Mouse (Mus musculus) neural tube, postnatal 0 days (tissue): Measurements from ENCODE around the gene Vwa3a. TPM values are rescaled to one million over a fixed set of nuclear protein-coding genes. Genes with fewer than 3 reads are reported as not detected.

Experiments used
- polyA plus RNA-seq: library from polyadenylated mRNA; unstranded; fragments of >200 nt; fragmentation: Nextera tagmentation; extraction: Ambion mirVana; gene quantifications from 2 replicates; pipeline ENCODE4 v1.2.1, GENCODE M21; 2015

The Vwa3a gene
- 0.98 and 1.6 TPM in 2 replicates for polyA plus RNA-seq

GRCm38 (mm10) chr7:120739018-120739417, at the start of gene Vwa3a:
Gene Vwa3a, plus strand, starts transcription at chr7:120739318.

GRCm38 (mm10) chr7:120811834-120812415, 72.8 kb downstream of the Vwa3a start, which contains the start of gene Gm5737:
Gene Gm5737, plus strand, starts transcription at chr7:120812365.

GRCm38 (mm10) chr7:120842345-120843036, 103.4 kb downstream of the Vwa3a start, which contains the start of gene Eef2k:
Gene Eef2k, plus strand, starts transcription at chr7:120842831.

Other genes with a start within 250 kb of the Vwa3a start
- 256 and 268 TPM in 2 replicates for gene Uqcrc2, start 104.1 kb upstream of the Vwa3a start, polyA plus RNA-seq
- 0.44 and 0.55 TPM in 2 replicates for gene Pdzd9, start 69.0 kb upstream of the Vwa3a start, polyA plus RNA-seq
- gene Mosmo, start 61.7 kb upstream of the Vwa3a start, polyA plus RNA-seq = 13.4 and 14.5 TPM in 2 replicates
- gene Gm5737, start 73.0 kb downstream of the Vwa3a start, polyA plus RNA-seq = 0.18 and 0.31 TPM in 2 replicates
- 25.6 and 26.8 TPM in 2 replicates for gene Eef2k, start 103.5 kb downstream of the Vwa3a start, polyA plus RNA-seq
- 17.5 and 19.6 TPM in 2 replicates for gene Polr3e, start 178.4 kb downstream of the Vwa3a start, polyA plus RNA-seq
- 11.8 and 13.2 TPM in 2 replicates for gene Cdr2, start 243.0 kb downstream of the Vwa3a start, polyA plus RNA-seq
- not detected in 2 replicates for gene Mfsd13b, start 243.2 kb downstream of the Vwa3a start, polyA plus RNA-seq